Mouse (Mus musculus): Measurements from ENCODE around the gene P2rx4.

Gene P2rx4

GRCm38 (mm10) chr5:122703574-122703973, 3.8 kb upstream of the P2rx4 start:
- no peak for DNase-seq (ENCODE audit: low read depth, low spot score)

GRCm38 (mm10) chr5:122704571-122704970, 2.8 kb upstream of the P2rx4 start:
- DNase-seq (ENCODE audit: low read depth, low spot score): no peak

DNA sequence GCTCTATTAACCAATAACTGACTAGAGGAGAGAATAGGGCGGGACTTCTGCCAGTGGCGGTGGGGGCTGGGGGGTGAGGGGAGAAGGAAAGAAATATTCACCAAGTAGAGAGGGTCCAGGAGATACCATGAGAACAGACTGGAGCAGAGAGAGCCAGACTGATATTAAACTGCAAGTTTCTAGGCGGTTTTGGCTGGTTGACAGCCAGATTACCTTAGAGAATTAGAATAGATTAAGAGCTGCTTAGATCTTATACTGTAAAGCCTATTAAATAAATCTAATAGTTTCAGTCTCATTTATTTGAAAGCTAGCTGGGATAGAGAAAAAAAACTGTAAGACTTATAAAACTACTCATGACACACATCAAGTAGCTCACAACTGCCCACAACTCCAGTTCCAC, 2.2 kb upstream of the P2rx4 start:
- no peak for DNase-seq (ENCODE audit: low read depth, low spot score)

DNA sequence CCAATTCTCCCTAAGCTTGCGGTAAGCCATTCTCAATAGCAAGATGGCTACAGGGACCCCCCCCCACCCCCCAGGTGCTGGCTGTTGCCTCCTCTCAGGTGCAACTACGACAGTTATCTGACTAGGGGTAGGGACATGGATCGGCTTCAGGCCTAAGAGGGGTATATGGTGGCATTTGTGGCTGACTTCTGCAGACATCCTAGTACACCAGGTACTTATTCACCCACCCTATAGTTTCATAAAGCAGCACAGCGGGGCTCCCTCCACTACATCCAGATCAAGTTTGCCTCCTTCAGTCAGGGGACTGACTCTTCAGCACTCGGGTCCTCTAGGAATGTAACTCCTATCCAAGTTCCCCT, 448 bp upstream of the P2rx4 start:
- DNase-seq (ENCODE audit: low read depth, low spot score): no peak

DNA sequence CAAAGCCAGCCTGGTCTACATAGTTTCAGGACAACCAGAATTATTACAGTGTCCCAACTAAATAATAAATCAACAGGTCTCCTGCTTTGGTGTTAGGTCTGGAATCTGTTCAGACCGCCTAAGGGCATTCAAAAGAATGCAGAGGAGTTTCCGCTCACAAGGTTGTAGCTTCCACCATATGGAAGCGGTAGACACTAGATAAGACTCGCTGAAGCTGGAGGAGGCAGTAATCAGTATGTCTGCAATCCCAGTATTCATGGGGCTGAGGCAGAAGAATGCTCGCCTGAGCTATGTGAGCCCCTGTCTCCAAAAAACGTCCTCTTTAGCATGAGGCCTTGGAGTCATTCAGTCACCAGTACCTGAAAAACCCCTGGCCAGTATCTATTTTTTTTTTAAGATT, 1.5 kb downstream of the P2rx4 start:
- DNase-seq (ENCODE audit: low read depth, low spot score): no peak

DNA sequence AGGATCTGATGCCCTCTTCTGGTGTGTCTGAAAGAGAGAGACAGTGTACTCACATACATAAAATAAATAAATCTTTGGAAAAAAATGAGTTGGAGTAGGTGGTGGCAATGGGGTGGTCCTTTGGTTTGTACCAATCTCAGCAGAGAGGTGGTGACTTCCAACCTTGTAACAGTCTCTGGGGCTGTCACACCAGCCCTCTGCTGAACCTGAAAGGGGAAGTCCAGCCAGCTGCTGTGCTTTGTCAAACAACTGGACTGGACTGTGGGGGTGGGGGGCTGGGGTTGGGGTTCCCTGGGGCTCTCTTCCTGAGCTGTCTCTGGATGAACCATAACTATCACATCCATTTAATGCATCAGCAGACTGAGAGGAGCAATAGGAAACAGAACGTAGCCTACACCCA, 8.4 kb downstream of the P2rx4 start:
- DNase-seq (ENCODE audit: low read depth, low spot score): no peak

GRCm38 (mm10) chr5:122716793-122717192, 9.4 kb downstream of the P2rx4 start:
- DNase-seq (ENCODE audit: low read depth, low spot score): no peak

- DNase-seq (ENCODE audit: low read depth, low spot score): no peak
These were observed 11.1 kb downstream of the P2rx4 start for GRCm38 (mm10) chr5:122718400-122718799.

GRCm38 (mm10) chr5:122719168-122719567, 11.8 kb downstream of the P2rx4 start:
- DNase-seq (ENCODE audit: low read depth, low spot score): no peak

DNA sequence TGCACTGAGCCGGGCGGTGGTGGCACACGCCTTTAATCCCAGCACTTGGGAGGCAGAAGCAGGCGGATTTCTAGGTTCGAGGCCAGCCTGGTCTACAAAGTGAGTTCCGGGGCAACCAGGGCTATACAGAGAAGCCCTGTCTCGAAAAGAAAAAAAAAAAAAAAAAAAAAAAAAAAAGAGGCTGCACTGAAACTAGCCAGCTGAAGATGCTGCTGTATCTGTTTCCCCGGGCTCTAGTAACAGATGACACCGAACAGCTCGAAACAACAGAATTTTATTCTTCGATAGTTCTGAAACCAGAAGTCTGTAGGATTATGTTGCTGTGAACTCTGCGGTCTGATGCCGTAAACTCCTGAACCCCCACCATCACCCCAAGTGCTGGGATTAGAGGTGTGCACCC, 18.1 kb downstream of the P2rx4 start:
- no peak for DNase-seq (ENCODE audit: low read depth, low spot score)

- DNase-seq (ENCODE audit: low read depth, low spot score): peak; percentile 57
These were observed 18.7 kb downstream of the P2rx4 start for GRCm38 (mm10) chr5:122726068-122726467.

GRCm38 (mm10) chr5:122726595-122726994, 19.3 kb downstream of the P2rx4 start:
- DNase-seq (ENCODE audit: low read depth, low spot score): no peak

GRCm38 (mm10) chr5:122727096-122727495, 19.8 kb downstream of the P2rx4 start:
- DNase-seq (ENCODE audit: low read depth, low spot score): no peak

DNA sequence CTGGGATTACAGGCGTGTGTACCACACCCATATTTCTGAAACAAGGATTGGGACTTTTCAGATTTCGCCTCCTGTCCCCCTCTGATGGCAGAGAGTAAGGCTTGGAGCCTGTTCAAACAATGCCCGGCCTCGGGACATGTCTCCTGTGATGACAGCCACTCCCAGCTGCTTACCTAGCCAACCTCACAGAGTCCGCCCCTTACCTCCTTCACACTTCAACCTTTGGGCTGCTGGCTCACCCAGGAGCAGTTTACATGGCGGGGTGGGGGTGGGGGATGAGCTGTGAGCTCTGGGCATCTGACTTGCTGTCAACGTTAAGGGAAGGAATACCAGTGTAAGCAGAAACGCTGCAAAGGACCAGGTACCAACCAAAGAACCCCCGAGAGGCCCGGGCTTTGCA, 23.4 kb downstream of the P2rx4 start:
- no peak for DNase-seq (ENCODE audit: low read depth, low spot score)

DNA sequence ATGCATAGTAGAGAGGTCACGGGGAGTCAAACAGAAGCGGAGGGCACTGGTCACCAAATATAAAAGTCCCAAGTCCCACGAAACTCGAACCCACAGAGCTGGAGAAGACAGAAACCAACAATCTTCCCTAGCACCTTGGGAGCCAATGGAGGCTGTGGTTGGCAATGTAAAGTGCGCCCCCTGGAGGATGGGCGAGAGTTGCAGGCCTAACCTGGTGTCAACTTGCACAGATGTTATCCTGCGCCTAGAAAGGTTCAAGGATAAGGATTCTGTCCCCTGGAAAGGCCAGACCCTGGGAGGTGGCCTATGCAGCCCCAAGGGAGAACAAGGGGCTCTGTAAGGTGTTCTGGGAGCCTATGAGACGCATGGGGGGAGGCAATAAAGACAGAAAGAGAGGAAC, 24.0 kb downstream of the P2rx4 start:
- no peak for DNase-seq (ENCODE audit: low read depth, low spot score)

DNA sequence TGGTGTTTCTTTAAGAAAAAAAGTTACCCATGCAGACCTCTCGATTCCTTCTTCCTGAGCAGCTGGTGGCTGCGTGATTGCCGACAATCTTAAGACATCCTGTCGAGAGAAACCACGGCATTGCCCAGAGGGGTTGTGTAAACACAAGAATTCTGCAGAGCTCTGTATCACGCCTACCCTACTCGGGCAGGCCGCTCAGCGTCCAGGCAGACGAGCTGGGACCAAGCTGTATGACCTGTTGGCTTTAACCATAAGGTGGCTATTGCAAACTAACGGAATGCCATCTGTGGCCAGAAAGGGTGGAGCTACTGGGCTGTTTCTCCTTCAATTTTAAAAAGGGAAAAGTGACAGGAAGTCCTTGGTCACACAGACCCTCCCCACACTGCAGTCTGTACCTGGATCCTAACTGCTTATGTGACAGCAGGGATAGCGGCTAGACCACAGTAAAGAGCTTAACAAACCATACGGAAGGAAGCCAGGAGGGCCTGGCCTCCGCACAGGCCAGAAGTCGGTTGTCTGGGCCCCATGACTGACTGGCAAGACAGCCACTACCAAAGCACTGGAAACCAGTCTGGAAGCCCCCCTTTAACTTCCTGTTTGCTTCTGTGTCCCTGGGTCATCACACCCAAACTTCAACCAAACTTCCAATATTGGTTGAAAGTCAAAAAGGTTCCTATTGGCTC, 24.8 kb downstream of the P2rx4 start:
- DNase-seq (ENCODE audit: low read depth, low spot score): no peak

GRCm38 (mm10) chr5:122733881-122734280, 26.5 kb downstream of the P2rx4 start:
- no peak for DNase-seq (ENCODE audit: low read depth, low spot score)

- DNase-seq (ENCODE audit: low read depth, low spot score): no peak
These were observed 28.5 kb downstream of the P2rx4 start for GRCm38 (mm10) chr5:122735853-122736252.

- DNase-seq (ENCODE audit: low read depth, low spot score): no peak
These were observed 29.4 kb downstream of the P2rx4 start for GRCm38 (mm10) chr5:122736761-122737160.

DNA sequence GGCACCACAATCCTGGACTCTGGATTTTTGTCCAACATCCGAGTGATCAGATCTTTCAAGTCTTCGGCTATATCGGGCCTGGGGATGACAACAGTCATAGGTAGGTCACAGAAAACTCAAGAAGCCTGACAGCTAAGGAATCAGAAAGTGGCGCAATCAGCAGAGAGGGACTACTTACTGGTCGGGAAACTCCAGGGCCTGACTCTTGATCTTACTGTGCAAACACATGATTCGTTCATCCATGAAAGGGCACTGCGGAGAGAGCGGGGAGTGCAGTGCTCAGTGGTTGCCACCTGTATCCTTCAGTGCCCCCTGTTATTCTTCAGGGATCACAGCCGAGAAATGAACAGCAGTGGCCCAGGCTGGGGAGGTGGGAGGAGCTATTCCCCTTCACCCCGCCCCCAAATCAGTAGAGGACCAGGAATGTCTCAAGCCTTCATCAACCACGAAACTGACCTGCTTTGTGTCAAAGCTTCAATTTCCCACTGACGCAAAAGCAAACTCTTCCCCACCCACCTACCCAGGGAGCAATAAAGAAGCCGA, 36.6 kb downstream of the P2rx4 start:
- no peak for DNase-seq (ENCODE audit: low read depth, low spot score)

DNA sequence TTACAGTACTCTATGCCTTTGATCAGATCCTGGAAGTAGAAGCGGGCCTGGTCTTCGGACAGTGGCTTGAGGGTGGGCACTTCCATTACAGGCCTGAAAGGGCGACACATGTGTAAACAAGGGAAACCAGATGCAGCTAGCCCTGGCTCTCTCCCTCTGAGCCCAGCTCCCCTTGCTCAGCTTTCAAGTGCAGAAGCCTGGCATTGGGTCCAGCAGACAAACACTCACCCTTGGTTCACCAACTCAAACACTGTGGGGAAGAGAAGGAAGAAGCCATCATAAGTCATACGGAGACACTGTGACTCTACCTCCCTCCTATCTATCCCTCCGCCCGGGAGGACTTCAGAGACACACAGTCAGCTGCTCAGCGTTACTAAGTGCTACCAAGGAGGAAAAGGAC, 40.6 kb downstream of the P2rx4 start:
- DNase-seq (ENCODE audit: low read depth, low spot score): no peak

GRCm38 (mm10) chr5:122754477-122754876, 47.1 kb downstream of the P2rx4 start:
- no peak for DNase-seq (ENCODE audit: low read depth, low spot score)

DNA sequence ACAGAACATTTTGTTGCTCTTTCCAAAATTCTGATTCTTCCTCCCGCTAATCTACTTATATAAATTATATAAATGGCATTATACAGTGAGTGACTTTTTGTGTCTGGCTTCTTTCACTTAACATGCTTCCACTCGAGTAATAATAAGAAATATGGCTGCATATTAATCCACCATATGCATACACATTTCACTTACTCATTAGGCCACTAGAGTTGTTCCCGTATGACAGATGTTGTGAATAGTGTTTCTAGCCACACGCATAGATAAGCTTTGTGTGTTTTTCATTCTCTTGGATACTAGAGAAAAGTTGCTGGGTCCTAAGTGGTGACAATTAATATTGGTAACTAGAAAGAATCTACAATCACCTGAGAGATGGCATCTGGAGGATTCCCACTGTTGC, 48.3 kb downstream of the P2rx4 start:
- no peak for DNase-seq (ENCODE audit: low read depth, low spot score)

GRCm38 (mm10) chr5:122756144-122756543, 48.8 kb downstream of the P2rx4 start:
- DNase-seq (ENCODE audit: low read depth, low spot score): no peak

All from retina, adult 2 months (tissue).